Mouse (Mus musculus) erythroblast, embryonic 14.5 days (primary cell): ENCODE results near the gene Gm6614. TPM values are rescaled to one million over a fixed set of nuclear protein-coding genes. Genes with fewer than 3 reads are reported as not detected.
"Not testable (repeated sequence)": the region's sequence is repeated elsewhere in the genome, so short reads cannot be mapped to it uniquely, and the experiment has no call there.

Experiments used
- H3K27me3 ChIP-seq: 2 replicates; pipeline ENCODE4 v1.6.1; 2012; ENCODE audit warnings: inconsistent platforms; ENCODE audit not compliant: control insufficient read depth
- H3K36me3 ChIP-seq: 2 replicates; pipeline ENCODE4 v1.6.1; 2012; ENCODE audit warnings: mild to moderate bottlenecking, inconsistent platforms; ENCODE audit not compliant: control insufficient read depth
- H3K4me1 ChIP-seq: 2 replicates; pipeline ENCODE4 v1.6.1; 2012; ENCODE audit warnings: inconsistent platforms; ENCODE audit not compliant: control insufficient read depth
- H3K4me3 ChIP-seq: replicated peaks from 2 replicates; pipeline ENCODE3; 2012; ENCODE audit warnings: moderate library complexity, mild to moderate bottlenecking, inconsistent platforms
- H3K9me3 ChIP-seq: 2 replicates; pipeline ENCODE4 v1.6.1; 2012; ENCODE audit warnings: low read length, inconsistent platforms, mixed read lengths; ENCODE audit not compliant: control insufficient read depth
- GATA1 ChIP-seq: IDR thresholded peaks from 2 replicates; pipeline ENCODE4 v1.6.1; 2012; ENCODE audit warnings: low read length, inconsistent platforms, mixed read lengths
- TAL1 ChIP-seq: IDR thresholded peaks from 3 replicates; pipeline ENCODE4 v1.6.1; 2012; ENCODE audit warnings: low read length, inconsistent platforms, mixed read lengths
- polyA plus RNA-seq: library from polyadenylated mRNA; stranded (reverse); fragments of >175 nt; gene quantifications from 2 replicates; pipeline ENCODE4 v1.2.3, GENCODE M21; 2012

Gene Gm6614
- not detected in 2 replicates for polyA plus RNA-seq

- TF ChIP-seq GATA1 = no peak
- TF ChIP-seq TAL1 = no peak
Measured at GRCm38 (mm10) chr6:142011364-142011955, at the start of gene Gm6614. Gene Gm6614 (minus strand): TSS chr6:142011414.

GRCm38 (mm10) chr6:142058281-142058680 lies 47.1 kb upstream of the Gm6614 start:
- not testable (repeated sequence) for H3K9me3 ChIP-seq, H3K4me1 ChIP-seq, H3K36me3 ChIP-seq, H3K27me3 ChIP-seq, H3K4me3 ChIP-seq

More at GRCm38 (mm10) chr6:142011364-142011955, at the start of gene Gm6614:
- no peaks in the 10 kb centered on the region for H3K27me3 ChIP-seq
- H3K9me3 ChIP-seq = no peaks in the 10 kb centered on the region; the same call in 1 of the 2 replicates
- no peak within 1 kb of the TSS for H3K4me3 ChIP-seq
- no peaks in the 10 kb centered on the region for H3K4me1 ChIP-seq
- H3K36me3 ChIP-seq = no peaks in the 10 kb centered on the region

GRCm38 (mm10) chr6:142047689-142048088 lies 36.5 kb upstream of the Gm6614 start:
- no peaks in the 10 kb centered on the region for H3K27me3 ChIP-seq
- H3K9me3 ChIP-seq = no peaks in the 10 kb centered on the region
- H3K4me3 ChIP-seq = no peak overlapping the region
- TF ChIP-seq GATA1 (no peak), TAL1 (no peak)
- no peaks in the 10 kb centered on the region for H3K36me3 ChIP-seq
- no peaks in the 10 kb centered on the region for H3K4me1 ChIP-seq

GRCm38 (mm10) chr6:142045746-142046145 lies 34.5 kb upstream of the Gm6614 start:
- Histone ChIP-seq H3K4me1 (no peaks in the 10 kb centered on the region), H3K27me3 (no peaks in the 10 kb centered on the region), H3K9me3 (no peaks in the 10 kb centered on the region), H3K4me3 (no peak overlapping the region), H3K36me3 (no peaks in the 10 kb centered on the region)
- no peak for TF ChIP-seq GATA1
- TF ChIP-seq TAL1 = no peak

GRCm38 (mm10) chr6:142041896-142042295 lies 30.7 kb upstream of the Gm6614 start:
- Histone ChIP-seq H3K4me3 (no peak overlapping the region), H3K36me3 (no peaks in the 10 kb centered on the region), H3K4me1 (no peaks in the 10 kb centered on the region), H3K27me3 (no peaks in the 10 kb centered on the region), H3K9me3 (no peaks in the 10 kb centered on the region)
- TF ChIP-seq TAL1 (no peak), GATA1 (no peak)

GRCm38 (mm10) chr6:142040306-142041175 lies 29.3 kb upstream of the Gm6614 start:
- Histone ChIP-seq H3K4me1 (no peaks in the 10 kb centered on the region), H3K27me3 (no peaks in the 10 kb centered on the region), H3K9me3 (no peaks in the 10 kb centered on the region), H3K36me3 (no peaks in the 10 kb centered on the region), H3K4me3 (no peak overlapping the region)
- TF ChIP-seq TAL1 (no peak), GATA1 (no peak)

- H3K4me3 ChIP-seq = no peak overlapping the region
- no peaks in the 10 kb centered on the region for H3K36me3 ChIP-seq
- H3K4me1 ChIP-seq = no peaks in the 10 kb centered on the region
- no peaks in the 10 kb centered on the region for H3K9me3 ChIP-seq
- H3K27me3 ChIP-seq = no peaks in the 10 kb centered on the region
- no peak for TF ChIP-seq GATA1
- no peak for TF ChIP-seq TAL1
Measured at GRCm38 (mm10) chr6:142035771-142036170, 24.6 kb upstream of the Gm6614 start.

- Histone ChIP-seq H3K9me3 (no peaks in the 10 kb centered on the region), H3K4me1 (no peaks in the 10 kb centered on the region), H3K36me3 (no peaks in the 10 kb centered on the region), H3K4me3 (no peak overlapping the region), H3K27me3 (no peaks in the 10 kb centered on the region)
- TF ChIP-seq GATA1 (no peak), TAL1 (no peak)
Measured at GRCm38 (mm10) chr6:142021671-142022070, 10.5 kb upstream of the Gm6614 start.

- TF ChIP-seq TAL1 (no peak), GATA1 (no peak)
- H3K4me3 ChIP-seq = no peak overlapping the region
- no peaks in the 10 kb centered on the region for H3K36me3 ChIP-seq
- H3K4me1 ChIP-seq = no peaks in the 10 kb centered on the region
- H3K9me3 ChIP-seq = no peaks in the 10 kb centered on the region
- H3K27me3 ChIP-seq = no peaks in the 10 kb centered on the region
Measured at GRCm38 (mm10) chr6:141986772-141987171, 24.4 kb downstream of the Gm6614 start.
